Mouse (Mus musculus): ENCODE results near the gene Trpm5. TPM values are rescaled to one million over a fixed set of nuclear protein-coding genes. Genes with fewer than 3 reads are reported as not detected.
A peak's percentile ranks its signal among the peaks of the same experiment; 100 is the strongest.

Trpm5 gene
- polyA plus RNA-seq, 1 experiment = 0.95 TPM

DNA sequence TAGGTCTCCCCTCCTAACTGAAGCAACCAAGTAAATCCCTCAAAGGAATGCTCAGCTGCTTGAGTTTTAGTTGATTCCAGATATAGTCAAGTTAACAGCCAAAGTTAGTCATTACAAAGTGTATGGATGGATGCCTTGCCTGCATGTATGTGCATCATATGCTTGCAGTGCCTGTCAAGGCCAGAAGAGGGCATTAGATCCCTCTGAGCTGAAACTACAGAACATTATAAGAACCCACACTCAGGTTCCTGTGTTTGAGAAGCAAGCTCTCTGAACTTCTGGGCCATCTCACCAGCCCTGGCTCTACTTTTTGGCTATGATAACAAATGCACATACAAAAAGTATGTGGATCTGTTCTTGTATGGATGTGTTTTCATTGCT is 49.6 kb downstream of the Trpm5 start:
- H3K27ac ChIP-seq (ENCODE audit: insufficient read depth, low read length) = no peak overlapping the region
- no peaks in the 10 kb centered on the region for H3K36me3 ChIP-seq (ENCODE audit: control insufficient read depth, insufficient read depth, low read length)
- DNase-seq (ENCODE audit: low read depth in 1 of 2, low spot score in 2 of 2) = no peak
- no peak overlapping the region for H3K4me3 ChIP-seq (ENCODE audit: extremely low read depth, insufficient read depth, insufficient read length)
- H3K27me3 ChIP-seq (ENCODE audit: control insufficient read depth, insufficient read depth, low read length) = no peaks in the 10 kb centered on the region
- H3K4me1 ChIP-seq (ENCODE audit: control insufficient read depth, insufficient read depth, insufficient read length) = peaks cover 24% of the 10 kb centered on the region; the same call in 1 of the 2 replicates
- TF ChIP-seq POLR2A (IDR thresholded peaks at IDR 0.05; ENCODE audit: low read depth, low read length) (no peak), CTCF (IDR thresholded peaks at IDR 0.05; ENCODE audit: extremely low read depth, insufficient read depth, insufficient read length, insufficient replicate concordance) (no peak)

DNA sequence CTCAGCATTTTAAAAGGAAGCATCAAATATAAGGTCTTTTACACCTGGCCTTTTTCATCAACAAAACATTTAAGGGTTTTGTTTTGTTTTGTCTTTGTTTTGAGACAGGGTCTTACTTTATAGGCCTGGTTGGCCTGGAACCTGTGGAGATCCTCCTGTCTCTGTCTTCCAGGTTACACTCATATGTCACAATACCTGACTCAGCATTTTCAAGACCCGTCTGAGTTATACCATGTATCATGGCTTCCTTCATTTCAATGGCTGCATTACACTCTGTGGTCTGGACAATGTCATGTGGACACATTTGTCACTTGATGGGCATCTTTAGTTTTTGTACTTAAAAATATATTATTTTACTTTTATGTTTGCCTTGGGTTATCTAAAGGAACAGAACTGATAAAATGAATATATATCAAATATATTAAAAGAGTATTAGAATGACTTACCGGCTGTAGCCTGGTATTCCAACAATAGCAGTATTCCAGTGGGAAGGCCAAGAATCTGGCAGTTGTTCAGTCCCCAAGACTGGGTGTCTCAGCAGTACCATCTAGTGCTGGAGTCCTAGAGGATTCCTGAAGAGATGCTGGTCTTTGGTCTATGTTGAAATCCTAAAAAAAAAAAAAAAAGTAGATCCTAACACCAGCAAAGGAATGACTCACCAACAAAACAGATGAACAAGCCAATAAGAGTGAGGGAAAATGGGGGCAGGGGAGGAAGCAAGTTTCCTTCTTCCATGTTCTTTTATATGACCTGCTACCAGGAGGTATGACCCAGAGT is 50.2 kb downstream of the Trpm5 start:
- Histone ChIP-seq H3K27me3 (ENCODE audit: control insufficient read depth, insufficient read depth, low read length) (no peaks in the 10 kb centered on the region), H3K4me3 (ENCODE audit: extremely low read depth, insufficient read depth, insufficient read length) (no peak overlapping the region), H3K27ac (ENCODE audit: insufficient read depth, low read length) (no peak overlapping the region), H3K36me3 (ENCODE audit: control insufficient read depth, insufficient read depth, low read length) (no peaks in the 10 kb centered on the region), H3K4me1 (ENCODE audit: control insufficient read depth, insufficient read depth, insufficient read length) (peaks cover 24% of the 10 kb centered on the region; the same call in 1 of the 2 replicates)
- WGBS = 82% methylated on average over 2 of the region's 2 CpGs
- no peak for TF ChIP-seq CTCF (IDR thresholded peaks at IDR 0.05; ENCODE audit: extremely low read depth, insufficient read depth, insufficient read length, insufficient replicate concordance)
- no peak for TF ChIP-seq POLR2A (IDR thresholded peaks at IDR 0.05; ENCODE audit: low read depth, low read length)
- no peak for DNase-seq (ENCODE audit: low read depth in 1 of 2, low spot score in 2 of 2)

DNA sequence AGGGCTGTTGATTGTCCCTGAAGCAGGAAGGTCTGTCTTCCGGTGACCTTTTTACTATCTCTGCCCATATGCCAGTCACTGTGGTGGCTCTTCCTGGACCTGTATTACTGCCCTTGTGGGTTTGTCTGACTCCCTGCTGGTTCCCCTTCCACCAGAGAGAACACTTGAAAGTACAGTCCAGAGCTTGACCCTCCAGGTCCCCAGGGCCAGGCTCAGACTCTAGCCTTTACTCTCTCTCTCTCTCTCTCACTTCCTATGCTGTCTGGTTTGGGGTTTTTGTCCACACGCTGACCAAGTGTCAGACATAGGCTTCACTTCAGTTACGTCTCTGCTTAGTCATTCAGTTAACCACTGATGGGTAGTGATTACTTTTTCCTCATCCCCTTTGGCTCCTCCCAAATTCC is 51.5 kb downstream of the Trpm5 start:
- peak overlapping the region; percentile 30; the same call in 1 of the 2 replicates for H3K27ac ChIP-seq (ENCODE audit: insufficient read depth, low read length)
- 33% methylated on average over 3 of the region's 3 CpGs for WGBS

DNA sequence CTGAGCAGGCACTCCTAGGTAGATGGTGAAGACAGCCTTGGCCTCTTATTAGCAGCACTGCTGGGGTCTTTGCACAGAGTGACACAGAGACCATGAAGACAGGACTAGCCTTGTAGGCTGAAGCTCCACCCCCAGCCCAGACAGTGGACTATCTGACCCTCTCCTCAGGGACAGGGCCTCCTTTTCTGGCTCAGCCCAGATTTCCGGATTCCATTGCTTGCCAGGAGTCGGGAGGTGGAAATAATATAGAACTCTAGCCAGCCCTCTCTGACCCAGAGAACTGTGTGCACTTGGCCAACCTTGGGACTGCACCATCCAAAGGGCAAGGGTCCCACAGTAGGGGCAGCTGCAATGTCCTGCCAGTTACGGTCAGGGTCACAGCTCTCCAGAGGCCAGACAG is 52.4 kb downstream of the Trpm5 start:
- TF ChIP-seq POLR2A (IDR thresholded peaks at IDR 0.05; ENCODE audit: low read depth, low read length) = no peak
- TF ChIP-seq CTCF (IDR thresholded peaks at IDR 0.05; ENCODE audit: extremely low read depth, insufficient read depth, insufficient read length, insufficient replicate concordance) = no peak
- Histone ChIP-seq H3K4me1 (ENCODE audit: control insufficient read depth, insufficient read depth, insufficient read length) (peaks cover 37% of the 10 kb centered on the region; the same call in 1 of the 2 replicates), H3K4me3 (ENCODE audit: extremely low read depth, insufficient read depth, insufficient read length) (no peak overlapping the region), H3K27me3 (ENCODE audit: control insufficient read depth, insufficient read depth, low read length) (no peaks in the 10 kb centered on the region), H3K27ac (ENCODE audit: insufficient read depth, low read length) (0 out of 2 replicates have a peak overlapping the region, but pooled peaks have one; percentile 30), H3K36me3 (ENCODE audit: control insufficient read depth, insufficient read depth, low read length) (no peaks in the 10 kb centered on the region)
- DNase-seq (ENCODE audit: low read depth in 1 of 2, low spot score in 2 of 2) = no peak
- WGBS = 84% methylated on average over 3 of the region's 3 CpGs

More for the DNA sequence above, 51.5 kb downstream of the Trpm5 start:
- H3K27me3 ChIP-seq (ENCODE audit: control insufficient read depth, insufficient read depth, low read length) = no peaks in the 10 kb centered on the region
- peaks cover 31% of the 10 kb centered on the region; the same call in 1 of the 2 replicates for H3K4me1 ChIP-seq (ENCODE audit: control insufficient read depth, insufficient read depth, insufficient read length)
- TF ChIP-seq CTCF (IDR thresholded peaks at IDR 0.05; ENCODE audit: extremely low read depth, insufficient read depth, insufficient read length, insufficient replicate concordance) (no peak), POLR2A (IDR thresholded peaks at IDR 0.05; ENCODE audit: low read depth, low read length) (no peak)
- no peak overlapping the region for H3K4me3 ChIP-seq (ENCODE audit: extremely low read depth, insufficient read depth, insufficient read length)
- no peaks in the 10 kb centered on the region for H3K36me3 ChIP-seq (ENCODE audit: control insufficient read depth, insufficient read depth, low read length)
- no peak for DNase-seq (ENCODE audit: low read depth in 1 of 2, low spot score in 2 of 2)

DNA sequence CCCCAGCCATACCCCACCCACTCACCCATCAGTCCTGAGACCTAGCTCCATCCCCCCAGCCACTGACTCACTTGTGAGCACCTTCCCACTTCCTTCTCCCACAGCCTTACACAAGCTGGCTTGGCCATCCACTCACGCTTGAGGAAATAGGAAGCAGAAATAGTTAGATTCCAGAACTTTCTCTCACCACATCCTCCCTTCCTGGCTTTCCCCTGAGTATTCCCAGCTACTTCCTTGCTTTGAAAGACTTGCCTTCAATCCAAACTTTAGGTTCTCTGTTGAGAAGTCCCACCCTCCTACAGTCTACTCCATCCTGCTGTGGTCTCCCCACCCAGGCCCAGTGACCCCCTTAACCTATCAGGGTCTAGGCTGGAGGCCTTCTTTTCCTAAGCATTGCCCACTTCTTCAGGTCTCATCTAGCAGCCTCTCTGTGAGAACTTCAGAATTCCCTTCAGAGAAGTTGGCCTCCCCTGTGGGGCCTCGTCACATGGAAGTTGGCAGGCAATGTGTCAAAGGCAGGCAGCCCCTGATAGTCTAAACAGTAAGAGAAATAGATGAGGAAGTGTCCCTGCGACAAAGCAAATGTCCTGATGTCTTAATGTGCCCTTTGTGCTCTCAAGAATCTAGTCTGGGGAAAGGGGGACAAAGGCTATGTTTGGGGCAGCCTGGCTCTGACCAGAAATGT is 53.2 kb downstream of the Trpm5 start:
- H3K27ac ChIP-seq (ENCODE audit: insufficient read depth, low read length) = no peak overlapping the region
- H3K27me3 ChIP-seq (ENCODE audit: control insufficient read depth, insufficient read depth, low read length) = no peaks in the 10 kb centered on the region
- no peaks in the 10 kb centered on the region for H3K36me3 ChIP-seq (ENCODE audit: control insufficient read depth, insufficient read depth, low read length)
- H3K4me3 ChIP-seq (ENCODE audit: extremely low read depth, insufficient read depth, insufficient read length) = no peak overlapping the region
- TF ChIP-seq CTCF (IDR thresholded peaks at IDR 0.05; ENCODE audit: extremely low read depth, insufficient read depth, insufficient read length, insufficient replicate concordance) (no peak), POLR2A (IDR thresholded peaks at IDR 0.05; ENCODE audit: low read depth, low read length) (no peak)
- DNase-seq (ENCODE audit: low read depth in 1 of 2, low spot score in 2 of 2) = no peak
- 71% methylated on average over 3 of the region's 3 CpGs for WGBS
- H3K4me1 ChIP-seq (ENCODE audit: control insufficient read depth, insufficient read depth, insufficient read length) = peaks cover 38% of the 10 kb centered on the region; the same call in 1 of the 2 replicates

DNA sequence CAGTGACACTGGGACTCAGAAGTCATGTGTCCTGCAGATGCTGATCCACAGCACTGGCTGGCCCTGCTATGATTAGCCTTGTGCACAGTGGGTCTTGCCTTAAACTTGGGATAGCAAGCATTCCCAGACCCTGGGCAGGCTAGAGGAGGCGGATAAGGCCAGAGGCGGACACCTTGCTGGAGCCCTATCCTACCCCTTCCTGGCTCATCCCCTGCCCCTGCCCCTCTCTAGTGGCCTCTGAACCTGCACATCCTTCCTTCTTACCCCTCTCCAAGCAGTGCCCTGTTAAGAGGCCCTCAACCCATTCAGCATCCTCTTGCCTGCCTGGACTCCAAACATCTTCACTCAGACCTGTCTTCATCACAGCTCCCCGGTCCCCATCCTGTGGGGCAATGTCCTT is 53.9 kb downstream of the Trpm5 start:
- Histone ChIP-seq H3K36me3 (ENCODE audit: control insufficient read depth, insufficient read depth, low read length) (no peaks in the 10 kb centered on the region), H3K27ac (ENCODE audit: insufficient read depth, low read length) (no peak overlapping the region), H3K27me3 (ENCODE audit: control insufficient read depth, insufficient read depth, low read length) (no peaks in the 10 kb centered on the region), H3K4me1 (ENCODE audit: control insufficient read depth, insufficient read depth, insufficient read length) (peaks cover 35% of the 10 kb centered on the region; the same call in 1 of the 2 replicates), H3K4me3 (ENCODE audit: extremely low read depth, insufficient read depth, insufficient read length) (no peak overlapping the region)
- TF ChIP-seq POLR2A (IDR thresholded peaks at IDR 0.05; ENCODE audit: low read depth, low read length) (no peak), CTCF (IDR thresholded peaks at IDR 0.05; ENCODE audit: extremely low read depth, insufficient read depth, insufficient read length, insufficient replicate concordance) (no peak)
- WGBS = 94% methylated on average over 3 of the region's 3 CpGs
- no peak for DNase-seq (ENCODE audit: low read depth in 1 of 2, low spot score in 2 of 2)
